Mouse (Mus musculus): ENCODE results near the gene Os9. TPM values are rescaled to one million over a fixed set of nuclear protein-coding genes. Genes with fewer than 3 reads are reported as not detected.
"Not testable (repeated sequence)": the region's sequence is repeated elsewhere in the genome, so short reads cannot be mapped to it uniquely, and the experiment has no call there.

Os9 gene
- polyA plus RNA-seq, 1 experiment from 2014 or later, result 80.8 TPM

- no peak overlapping the region for H3K4me2 ChIP-seq (replicated peaks)
- no peak for ATAC-seq (ENCODE audit: low FRiP score, low read depth)
- no peaks in the 10 kb centered on the region for H3K27me3 ChIP-seq
- no peaks in the 10 kb centered on the region for H3K36me3 ChIP-seq
- no peaks in the 10 kb centered on the region; the same call in 1 of the 2 replicates for H3K9me3 ChIP-seq
- H3K27ac ChIP-seq, result no peak overlapping the region
- H3K4me1 ChIP-seq, result no peaks in the 10 kb centered on the region
- H3K9ac ChIP-seq, result no peak overlapping the region
- WGBS, result 80% methylated on average over 8 of the region's 8 CpGs
- H3K4me3 ChIP-seq, result no peak overlapping the region
Measured at GRCm38 (mm10) chr10:127143228-127143627, 22.3 kb upstream of the Os9 start.

- Histone ChIP-seq H3K4me1 (no peaks in the 10 kb centered on the region), H3K9me3 (no peaks in the 10 kb centered on the region; the same call in 1 of the 2 replicates), H3K4me2 (replicated peaks) (no peak overlapping the region), H3K4me3 (no peak overlapping the region), H3K36me3 (no peaks in the 10 kb centered on the region), H3K27ac (no peak overlapping the region), H3K9ac (no peak overlapping the region), H3K27me3 (no peaks in the 10 kb centered on the region)
- 75% methylated on average over 8 of the region's 8 CpGs for WGBS
- no peak for ATAC-seq (ENCODE audit: low FRiP score, low read depth)
Measured at GRCm38 (mm10) chr10:127141500-127141899, 20.6 kb upstream of the Os9 start.

GRCm38 (mm10) chr10:127140971-127141370, 20.0 kb upstream of the Os9 start:
- Histone ChIP-seq H3K4me2 (replicated peaks) (no peak overlapping the region), H3K9ac (no peak overlapping the region), H3K4me1 (no peaks in the 10 kb centered on the region), H3K36me3 (no peaks in the 10 kb centered on the region), H3K27ac (no peak overlapping the region), H3K4me3 (no peak overlapping the region), H3K27me3 (no peaks in the 10 kb centered on the region), H3K9me3 (no peaks in the 10 kb centered on the region; the same call in 1 of the 2 replicates)
- no peak for ATAC-seq (ENCODE audit: low FRiP score, low read depth)
- WGBS, result 81% methylated on average over 11 of the region's 11 CpGs

GRCm38 (mm10) chr10:127138328-127139141, 17.6 kb upstream of the Os9 start:
- Histone ChIP-seq H3K36me3 (no peaks in the 10 kb centered on the region), H3K4me1 (no peaks in the 10 kb centered on the region), H3K27ac (no peak overlapping the region), H3K9me3 (no peaks in the 10 kb centered on the region; the same call in 1 of the 2 replicates), H3K4me3 (no peak overlapping the region), H3K27me3 (no peaks in the 10 kb centered on the region), H3K9ac (no peak overlapping the region), H3K4me2 (replicated peaks) (no peak overlapping the region)
- no peak for ATAC-seq (ENCODE audit: low FRiP score, low read depth)
- 86% methylated on average over 18 of the region's 18 CpGs for WGBS

GRCm38 (mm10) chr10:127137896-127138295, 17.0 kb upstream of the Os9 start:
- no peaks in the 10 kb centered on the region for H3K27me3 ChIP-seq
- no peak overlapping the region for H3K27ac ChIP-seq
- H3K9me3 ChIP-seq, result no peaks in the 10 kb centered on the region; the same call in 1 of the 2 replicates
- no peak for ATAC-seq (ENCODE audit: low FRiP score, low read depth)
- no peak overlapping the region for H3K4me2 ChIP-seq (replicated peaks)
- no peak overlapping the region for H3K9ac ChIP-seq
- 84% methylated on average over 3 of the region's 3 CpGs for WGBS
- no peaks in the 10 kb centered on the region for H3K36me3 ChIP-seq
- H3K4me1 ChIP-seq, result no peaks in the 10 kb centered on the region
- H3K4me3 ChIP-seq, result no peak overlapping the region

- WGBS, result 69% methylated on average over 4 of the region's 4 CpGs
- no peaks in the 10 kb centered on the region; the same call in 1 of the 2 replicates for H3K9me3 ChIP-seq
- H3K27me3 ChIP-seq, result no peaks in the 10 kb centered on the region
Measured at GRCm38 (mm10) chr10:127136510-127136909, 15.6 kb upstream of the Os9 start.

GRCm38 (mm10) chr10:127135118-127135836, 14.3 kb upstream of the Os9 start:
- no peak overlapping the region for H3K4me3 ChIP-seq
- no peaks in the 10 kb centered on the region for H3K4me1 ChIP-seq
- H3K9me3 ChIP-seq, result no peaks in the 10 kb centered on the region; the same call in 1 of the 2 replicates
- no peak overlapping the region for H3K4me2 ChIP-seq (replicated peaks)
- ATAC-seq (ENCODE audit: low FRiP score, low read depth), result no peak
- WGBS, result 36% methylated on average over 8 of the region's 8 CpGs
- H3K9ac ChIP-seq, result no peak overlapping the region
- no peak overlapping the region for H3K27ac ChIP-seq
- H3K27me3 ChIP-seq, result no peaks in the 10 kb centered on the region
- no peaks in the 10 kb centered on the region for H3K36me3 ChIP-seq

More at GRCm38 (mm10) chr10:127136510-127136909, 15.6 kb upstream of the Os9 start:
- ATAC-seq (ENCODE audit: low FRiP score, low read depth), result no peak
- Histone ChIP-seq H3K4me1 (no peaks in the 10 kb centered on the region), H3K9ac (no peak overlapping the region), H3K27ac (no peak overlapping the region), H3K4me2 (replicated peaks) (no peak overlapping the region), H3K4me3 (no peak overlapping the region), H3K36me3 (no peaks in the 10 kb centered on the region)

- H3K4me1 ChIP-seq; H3K27ac ChIP-seq; H3K4me2 ChIP-seq (replicated peaks); H3K4me3 ChIP-seq; ATAC-seq (ENCODE audit: low FRiP score, low read depth); H3K9me3 ChIP-seq; H3K36me3 ChIP-seq; H3K27me3 ChIP-seq; H3K9ac ChIP-seq: not testable (repeated sequence)
- WGBS, result 91% methylated on average over 3 of the region's 3 CpGs
Measured at GRCm38 (mm10) chr10:127134394-127135035, 13.6 kb upstream of the Os9 start.

- H3K9me3 ChIP-seq, result no peaks in the 10 kb centered on the region
- ATAC-seq (ENCODE audit: low FRiP score, low read depth), result no peak
- H3K9ac ChIP-seq, result no peak overlapping the region
- no peaks in the 10 kb centered on the region for H3K27me3 ChIP-seq
- no peak overlapping the region for H3K4me3 ChIP-seq
- no peak overlapping the region for H3K4me2 ChIP-seq (replicated peaks)
- H3K36me3 ChIP-seq, result no peaks in the 10 kb centered on the region
- 64% methylated on average over 5 of the region's 5 CpGs for WGBS
- H3K4me1 ChIP-seq, result no peaks in the 10 kb centered on the region
- H3K27ac ChIP-seq, result no peak overlapping the region
Measured at GRCm38 (mm10) chr10:127132469-127132868, 11.5 kb upstream of the Os9 start.

GRCm38 (mm10) chr10:127129431-127129830, 8.5 kb upstream of the Os9 start:
- Histone ChIP-seq H3K9ac (no peak overlapping the region), H3K4me1 (no peaks in the 10 kb centered on the region), H3K36me3 (no peaks in the 10 kb centered on the region), H3K4me2 (replicated peaks) (no peak overlapping the region), H3K27ac (no peak overlapping the region), H3K4me3 (no peak overlapping the region), H3K27me3 (no peaks in the 10 kb centered on the region), H3K9me3 (no peaks in the 10 kb centered on the region)
- whole genome bisulfite sequencing, result 68% methylated on average over 4 of the region's 4 CpGs
- no peak for ATAC-seq (ENCODE audit: low FRiP score, low read depth)

GRCm38 (mm10) chr10:127127711-127128279, 6.9 kb upstream of the Os9 start:
- WGBS, result 78% methylated on average over 7 of the region's 7 CpGs
- Histone ChIP-seq H3K4me1 (peaks cover 6% of the 10 kb centered on the region; the same call in 1 of the 2 replicates), H3K4me2 (replicated peaks) (no peak overlapping the region), H3K27ac (no peak overlapping the region), H3K4me3 (no peak overlapping the region), H3K36me3 (no peaks in the 10 kb centered on the region), H3K9ac (no peak overlapping the region), H3K27me3 (no peaks in the 10 kb centered on the region), H3K9me3 (no peaks in the 10 kb centered on the region)
- ATAC-seq (ENCODE audit: low FRiP score, low read depth), result no peak

- H3K9ac ChIP-seq, result no peak overlapping the region
- ATAC-seq (ENCODE audit: low FRiP score, low read depth), result no peak
- peaks cover 9% of the 10 kb centered on the region; the same call in 1 of the 2 replicates for H3K4me1 ChIP-seq
- no peaks in the 10 kb centered on the region for H3K27me3 ChIP-seq
- 83% methylated on average over 5 of the region's 5 CpGs for WGBS
- no peaks in the 10 kb centered on the region for H3K36me3 ChIP-seq
- no peaks in the 10 kb centered on the region for H3K9me3 ChIP-seq
- H3K4me2 ChIP-seq (replicated peaks), result no peak overlapping the region
- no peak overlapping the region for H3K27ac ChIP-seq
- no peak overlapping the region for H3K4me3 ChIP-seq
Measured at GRCm38 (mm10) chr10:127126579-127126978, 5.6 kb upstream of the Os9 start.

All from limb, embryonic 13.5 days (tissue).